Mouse (Mus musculus) 3134 (cell line): ENCODE measurements around the gene 2210016L21Rik.

ENCODE experiments used
- DNase-seq: peaks from one replicate; pipeline ENCODE4 v3.0.0-alpha.2; 2011; ENCODE audit warnings: low spot score; ENCODE audit not compliant: insufficient read length; ENCODE audit errors: extremely low read depth

2210016L21Rik gene

GRCm38 (mm10) chr5:114976935-114977334, 35.0 kb downstream of the 2210016L21Rik start:
- no peak for DNase-seq

- no peak for DNase-seq
Measured at GRCm38 (mm10) chr5:114978473-114978872, 36.5 kb downstream of the 2210016L21Rik start.

GRCm38 (mm10) chr5:114978888-114979249, 36.9 kb downstream of the 2210016L21Rik start:
- DNase-seq: peak; percentile 68

GRCm38 (mm10) chr5:114979250-114980121, 37.5 kb downstream of the 2210016L21Rik start:
- peak; percentile 61 for DNase-seq

GRCm38 (mm10) chr5:114980122-114980748, 38.3 kb downstream of the 2210016L21Rik start:
- peak; percentile 23 for DNase-seq

GRCm38 (mm10) chr5:114982001-114982400, 40.0 kb downstream of the 2210016L21Rik start:
- no peak for DNase-seq

GRCm38 (mm10) chr5:114985074-114985473, 43.1 kb downstream of the 2210016L21Rik start:
- no peak for DNase-seq

GRCm38 (mm10) chr5:114996447-114996846, 54.5 kb downstream of the 2210016L21Rik start:
- no peak for DNase-seq

- DNase-seq: no peak
Measured at GRCm38 (mm10) chr5:114997327-114997726, 55.4 kb downstream of the 2210016L21Rik start.
